Mouse (Mus musculus) lung, adult 2 months (tissue): ENCODE results near the gene Picalm.

Experiments
- CTCF ChIP-seq: fragments of 200-500 bp; IDR thresholded peaks from 2 replicates; pipeline ENCODE4 v1.5.1; 2011; ENCODE audit warnings: mild to moderate bottlenecking, low read length, control low read depth; ENCODE audit not compliant: insufficient read depth
- POLR2A ChIP-seq: fragments of 200-500 bp; IDR thresholded peaks from 2 replicates; pipeline ENCODE4 v1.6.1; 2011; ENCODE audit warnings: low read depth, mild to moderate bottlenecking, control low read depth, low read length, borderline replicate concordance; ENCODE audit errors: extremely low read depth

DNA sequence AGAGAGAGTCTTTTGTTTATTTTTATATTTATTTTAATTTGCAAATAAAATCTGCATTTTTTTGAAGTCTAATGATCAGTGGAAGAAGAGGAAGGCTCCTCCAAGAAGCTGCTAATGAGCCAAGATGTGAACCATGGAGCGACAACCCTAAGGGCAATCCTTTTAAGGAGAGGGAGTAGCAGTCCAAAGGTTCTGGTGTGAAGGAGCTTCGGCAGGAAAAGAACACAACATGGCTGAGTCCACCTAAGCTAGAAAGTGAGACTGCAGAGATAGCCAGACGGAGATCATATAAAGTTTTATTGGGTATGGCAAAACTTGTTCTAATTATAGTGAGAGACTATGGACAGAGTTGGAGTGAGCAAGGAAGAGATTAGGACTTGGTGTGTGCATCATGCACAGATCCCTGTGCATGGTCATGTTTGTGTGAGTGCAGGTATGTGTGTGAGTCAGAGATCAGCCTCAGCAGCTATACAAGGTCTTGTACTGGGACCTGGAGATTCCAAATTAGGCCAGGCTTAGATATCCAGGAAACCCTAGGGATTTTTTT is 29.3 kb upstream of the Picalm start:
- TF ChIP-seq CTCF (no peak), POLR2A (no peak)
